Mouse (Mus musculus): ENCODE results near the gene Hnrnpu.

- TF ChIP-seq CTCF (IDR thresholded peaks at IDR 0.05; ENCODE audit: low read depth, low read length): no peak
- no peak for TF ChIP-seq POLR2A (IDR thresholded peaks at IDR 0.05; ENCODE audit: extremely low read depth, insufficient read depth, low read length)
Measured at GRCm38 (mm10) chr1:178275174-178275730, 62.3 kb downstream of the Hnrnpu start.

Measured in liver, adult 2 months (tissue).